Mouse (Mus musculus): ENCODE results near the gene Cox10.

Gene Cox10

GRCm38 (mm10) chr11:64047432-64047831, 31.8 kb downstream of the Cox10 start:
- DNase-seq (ENCODE audit: low read depth, low spot score) = no peak

- no peak for DNase-seq (ENCODE audit: low read depth, low spot score)
These were observed 34.2 kb downstream of the Cox10 start for GRCm38 (mm10) chr11:64045041-64045440.

- DNase-seq (ENCODE audit: low read depth, low spot score) = no peak
These were observed 35.2 kb downstream of the Cox10 start for GRCm38 (mm10) chr11:64044024-64044423.

GRCm38 (mm10) chr11:64041281-64041680, 38.0 kb downstream of the Cox10 start:
- no peak for DNase-seq (ENCODE audit: low read depth, low spot score)

GRCm38 (mm10) chr11:64039600-64039999, 39.7 kb downstream of the Cox10 start:
- DNase-seq (ENCODE audit: low read depth, low spot score) = no peak

GRCm38 (mm10) chr11:64037471-64038125, 41.7 kb downstream of the Cox10 start:
- no peak for DNase-seq (ENCODE audit: low read depth, low spot score)

- DNase-seq (ENCODE audit: low read depth, low spot score) = no peak
These were observed 43.0 kb downstream of the Cox10 start for GRCm38 (mm10) chr11:64036306-64036705.

GRCm38 (mm10) chr11:64035709-64036108, 43.6 kb downstream of the Cox10 start:
- no peak for DNase-seq (ENCODE audit: low read depth, low spot score)

- no peak for DNase-seq (ENCODE audit: low read depth, low spot score)
These were observed 44.6 kb downstream of the Cox10 start for GRCm38 (mm10) chr11:64034686-64035085.

- no peak for DNase-seq (ENCODE audit: low read depth, low spot score)
These were observed 51.8 kb downstream of the Cox10 start for GRCm38 (mm10) chr11:64027423-64027822.

- no peak for DNase-seq (ENCODE audit: low read depth, low spot score)
These were observed 53.4 kb downstream of the Cox10 start for GRCm38 (mm10) chr11:64025843-64026242.

GRCm38 (mm10) chr11:64024575-64024974, 54.7 kb downstream of the Cox10 start:
- peak; percentile 77 for DNase-seq (ENCODE audit: low read depth, low spot score)

GRCm38 (mm10) chr11:64023380-64023981, 55.8 kb downstream of the Cox10 start:
- DNase-seq (ENCODE audit: low read depth, low spot score) = peak; percentile 63

GRCm38 (mm10) chr11:64022403-64023047, 56.7 kb downstream of the Cox10 start:
- DNase-seq (ENCODE audit: low read depth, low spot score) = no peak

GRCm38 (mm10) chr11:64019235-64019634, 60.0 kb downstream of the Cox10 start:
- no peak for DNase-seq (ENCODE audit: low read depth, low spot score)

GRCm38 (mm10) chr11:64018165-64018564, 61.1 kb downstream of the Cox10 start:
- no peak for DNase-seq (ENCODE audit: low read depth, low spot score)

- no peak for DNase-seq (ENCODE audit: low read depth, low spot score)
These were observed 64.0 kb downstream of the Cox10 start for GRCm38 (mm10) chr11:64015309-64015708.

GRCm38 (mm10) chr11:64010724-64011496, 68.4 kb downstream of the Cox10 start:
- DNase-seq (ENCODE audit: low read depth, low spot score) = no peak

GRCm38 (mm10) chr11:64004152-64004551, 75.1 kb downstream of the Cox10 start:
- DNase-seq (ENCODE audit: low read depth, low spot score) = no peak

GRCm38 (mm10) chr11:64003484-64003883, 75.8 kb downstream of the Cox10 start:
- DNase-seq (ENCODE audit: low read depth, low spot score) = no peak

GRCm38 (mm10) chr11:64002629-64003028, 76.6 kb downstream of the Cox10 start:
- DNase-seq (ENCODE audit: low read depth, low spot score) = no peak

- DNase-seq (ENCODE audit: low read depth, low spot score) = no peak
These were observed 78.2 kb downstream of the Cox10 start for GRCm38 (mm10) chr11:64001111-64001510.
